Mouse (Mus musculus) embryo, embryonic 9.5 days (tissue): ENCODE data around the gene Prkar2b.

Experiments used
- DNase-seq: peaks from one replicate; pipeline ENCODE4 v3.0.0-alpha.2; 2017; ENCODE audit errors: extremely low spot score

Prkar2b gene

GRCm38 (mm10) chr12:32060247-32061089, 628 bp downstream of the Prkar2b start:
- peak; percentile 86 for DNase-seq

GRCm38 (mm10) chr12:32059707-32060106, 1.4 kb downstream of the Prkar2b start:
- peak; percentile 25 for DNase-seq

- no peak for DNase-seq
Observed at GRCm38 (mm10) chr12:32059135-32059534, 2.0 kb downstream of the Prkar2b start.

DNA sequence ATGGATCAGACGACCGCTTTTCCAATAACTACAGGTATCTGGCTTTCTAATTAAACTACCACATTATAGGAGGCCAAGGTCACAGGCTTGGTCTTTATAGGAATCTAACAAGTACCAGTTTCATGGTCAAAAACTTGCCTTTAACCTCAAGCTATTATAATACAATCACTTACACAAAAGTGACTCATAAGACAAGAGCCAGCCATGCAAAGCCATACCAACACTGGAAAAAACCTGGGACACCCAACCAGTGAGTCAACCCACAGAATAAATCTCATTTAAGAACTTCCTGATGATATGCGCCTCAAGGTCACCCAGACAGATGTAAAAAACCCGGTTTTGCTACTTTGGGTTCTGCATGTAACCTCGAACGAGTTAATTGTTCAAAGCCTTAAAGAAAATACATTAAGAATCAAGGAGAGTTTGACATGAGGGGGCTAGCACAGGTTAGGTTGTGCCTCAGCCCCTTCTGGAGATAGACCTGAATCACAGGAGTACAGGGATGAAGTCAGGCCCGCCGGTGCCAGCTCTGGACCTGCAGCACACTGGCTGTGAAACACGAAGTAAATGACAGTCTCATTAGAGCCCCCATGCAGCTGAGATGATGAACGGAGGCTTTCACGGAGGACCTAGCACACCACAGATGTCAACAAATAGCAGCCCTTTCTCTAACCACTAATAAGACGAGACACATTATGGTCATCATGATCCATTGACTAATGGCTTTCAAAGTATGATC, 3.5 kb downstream of the Prkar2b start:
- DNase-seq, result no peak

DNA sequence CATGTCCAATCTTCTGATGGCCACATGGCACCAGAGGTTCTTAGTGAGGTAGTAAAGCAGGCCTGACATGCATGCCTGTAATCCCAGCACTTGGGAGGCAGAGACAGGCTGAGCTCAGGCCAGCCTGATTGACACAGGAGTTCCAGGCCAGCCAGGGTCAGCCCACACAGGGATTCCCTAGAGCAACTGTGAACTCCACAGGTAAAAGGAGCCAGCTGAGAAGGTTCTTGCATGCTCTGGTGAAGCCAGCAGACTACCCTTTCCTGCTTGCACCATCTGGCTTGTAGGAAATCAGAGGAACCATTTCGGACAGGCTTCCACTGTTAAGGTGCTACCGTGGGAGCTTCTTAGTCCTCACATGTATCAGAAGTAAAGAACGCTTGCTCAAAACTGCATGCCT, 5.3 kb downstream of the Prkar2b start:
- no peak for DNase-seq

- DNase-seq, result no peak
Observed at GRCm38 (mm10) chr12:32054476-32055166, 6.5 kb downstream of the Prkar2b start.

- DNase-seq, result no peak
Observed at GRCm38 (mm10) chr12:32053637-32054366, 7.3 kb downstream of the Prkar2b start.

- no peak for DNase-seq
Observed at GRCm38 (mm10) chr12:32052882-32053281, 8.2 kb downstream of the Prkar2b start.

GRCm38 (mm10) chr12:32050165-32050564, 10.9 kb downstream of the Prkar2b start:
- no peak for DNase-seq

DNA sequence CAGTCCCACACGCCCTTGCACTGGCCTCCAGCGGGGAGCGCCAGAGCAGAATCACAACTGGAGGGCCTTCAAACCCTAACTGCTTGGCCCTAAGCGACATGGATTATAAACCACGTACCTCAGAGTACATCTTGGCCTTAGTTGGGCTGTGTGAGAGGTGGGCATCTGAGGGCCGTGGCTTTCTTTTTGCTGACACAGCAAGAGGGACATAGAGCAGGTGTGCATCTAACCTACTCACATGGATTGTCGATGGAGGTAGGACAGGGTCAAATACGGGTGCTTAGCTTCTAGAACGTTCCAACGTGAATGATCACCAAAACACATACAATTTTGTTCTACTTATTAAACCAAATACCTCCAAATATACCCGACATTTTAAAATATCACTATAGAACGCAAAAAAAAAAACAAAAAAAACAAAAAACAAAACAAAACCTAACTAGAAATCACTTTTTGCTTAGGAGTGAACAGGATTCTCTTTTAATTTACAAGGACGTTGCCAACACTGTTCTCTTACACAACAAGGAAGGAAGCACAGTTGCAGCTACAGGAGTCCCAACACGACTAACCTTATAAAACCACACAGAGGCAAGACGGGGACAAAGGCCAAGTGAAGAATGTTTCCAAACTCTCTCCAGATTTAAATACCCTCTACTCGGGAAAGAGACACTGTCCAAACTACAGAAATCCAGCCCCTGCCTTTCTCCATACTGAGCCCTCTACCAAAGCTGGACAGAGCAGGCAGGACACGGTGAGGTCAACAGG, 15.3 kb downstream of the Prkar2b start:
- DNase-seq, result no peak

DNA sequence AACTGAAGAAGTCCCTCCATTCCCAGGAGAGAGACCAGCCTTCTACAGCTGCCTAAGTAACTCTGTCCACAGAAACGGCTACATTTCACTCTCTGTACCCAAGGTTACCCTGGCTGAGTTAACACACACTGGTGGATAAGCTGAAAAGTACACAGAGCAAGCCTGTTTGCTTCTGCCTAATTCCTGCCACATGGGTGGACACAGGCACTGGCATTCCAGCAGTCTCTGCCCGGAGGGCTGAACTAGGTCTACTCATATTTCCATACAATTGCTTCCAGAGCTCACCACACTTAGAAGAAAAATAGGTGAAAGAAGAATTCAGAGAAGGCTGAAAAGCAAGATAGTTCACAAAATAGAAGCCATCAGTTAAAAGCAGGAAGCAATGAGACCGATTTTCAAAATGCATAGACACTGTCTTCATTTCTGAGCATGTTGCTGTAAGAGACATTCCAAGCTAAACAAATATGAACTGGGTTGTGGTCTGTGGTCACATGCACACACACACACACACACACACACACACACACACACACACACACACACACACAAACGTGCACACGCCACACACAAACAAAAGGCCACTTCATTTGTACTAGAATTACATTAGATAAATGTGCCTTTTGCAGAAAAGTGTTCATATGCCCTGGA, 16.5 kb downstream of the Prkar2b start:
- DNase-seq, result peak; percentile 45

GRCm38 (mm10) chr12:32033536-32033935, 27.6 kb downstream of the Prkar2b start:
- DNase-seq, result no peak

DNA sequence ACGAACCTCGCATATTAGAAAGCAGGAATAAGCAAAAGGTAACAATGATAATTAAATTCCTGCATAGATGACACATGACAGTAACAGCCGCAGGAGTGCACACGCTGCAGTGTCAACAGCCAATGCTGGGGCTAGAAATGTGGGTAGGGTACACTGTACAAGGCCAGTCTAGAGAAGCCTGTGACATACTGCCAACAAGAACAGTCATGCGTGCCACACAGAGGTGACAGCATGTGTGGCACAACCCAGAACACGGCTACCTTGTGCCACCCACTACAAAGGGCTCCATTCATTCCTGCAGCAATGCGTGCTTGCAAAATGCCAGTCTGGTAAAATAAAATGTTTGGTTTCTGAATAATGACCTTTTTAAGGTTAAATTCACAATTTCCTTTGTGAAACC, 28.2 kb downstream of the Prkar2b start:
- no peak for DNase-seq

- peak; percentile 5 for DNase-seq
Observed at GRCm38 (mm10) chr12:32018376-32018750, 42.7 kb downstream of the Prkar2b start.

GRCm38 (mm10) chr12:32017636-32018375, 43.3 kb downstream of the Prkar2b start:
- DNase-seq, result no peak

DNA sequence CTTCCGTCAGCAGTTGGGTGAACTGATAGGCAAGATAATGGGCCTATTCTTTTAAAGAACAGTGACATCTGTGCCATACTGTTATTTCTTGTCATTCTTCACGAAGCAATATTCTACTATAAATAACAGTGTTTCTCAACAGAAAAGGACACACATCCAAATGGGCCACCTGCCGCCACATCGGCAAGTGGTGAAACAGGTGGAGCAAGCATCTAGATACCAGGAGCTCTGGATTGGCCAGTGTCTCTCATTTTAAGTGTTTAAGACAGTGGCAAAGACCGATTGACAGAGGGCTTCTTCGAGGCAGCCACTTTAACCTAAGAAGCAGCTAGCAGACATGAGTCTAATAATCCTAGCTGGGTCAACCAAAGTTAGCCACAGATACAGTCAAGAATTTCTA, 44.6 kb downstream of the Prkar2b start:
- DNase-seq, result no peak

GRCm38 (mm10) chr12:32015268-32015769, 45.8 kb downstream of the Prkar2b start:
- peak; percentile 6 for DNase-seq

GRCm38 (mm10) chr12:32014811-32015210, 46.3 kb downstream of the Prkar2b start:
- DNase-seq, result no peak

- DNase-seq, result no peak
Observed at GRCm38 (mm10) chr12:32012169-32012568, 48.9 kb downstream of the Prkar2b start.

GRCm38 (mm10) chr12:32011128-32011527, 50.0 kb downstream of the Prkar2b start:
- no peak for DNase-seq
